Mouse (Mus musculus) hindbrain, embryonic 16.5 days (tissue): ENCODE measurements around the gene Dock11. TPM values are rescaled to one million over a fixed set of nuclear protein-coding genes. Genes with fewer than 3 reads are reported as not detected.

Experiments used
- ATAC-seq: fragments of 200-750 bp; cut with Nextera tagmentation; 2 replicates; pipeline ENCODE4 v1.8.0; 2017; ENCODE audit warnings: moderate TSS enrichment, moderate library complexity
- H3K27ac ChIP-seq: fragments of 300-500 bp; sonication (generic); 2 replicates; pipeline ENCODE4 v1.5.1; 2014; ENCODE audit warnings: low read depth, mild to moderate bottlenecking, control low read depth, low read length, moderate library complexity
- H3K27me3 ChIP-seq: fragments of 300-500 bp; sonication (generic); replicated peaks from 2 replicates; pipeline ENCODE4 v1.6.1; 2014; ENCODE audit warnings: low read length; ENCODE audit not compliant: control insufficient read depth, insufficient read depth
- H3K36me3 ChIP-seq: fragments of 300-500 bp; sonication (generic); 2 replicates; pipeline ENCODE4 v1.6.1; 2014; ENCODE audit warnings: mild to moderate bottlenecking, low read length, moderate library complexity, mixed read lengths; ENCODE audit not compliant: control insufficient read depth, insufficient read depth
- H3K4me1 ChIP-seq: fragments of 300-500 bp; sonication (generic); 2 replicates; pipeline ENCODE4 v1.6.1; 2014; ENCODE audit warnings: low read depth, low read length; ENCODE audit not compliant: control insufficient read depth, insufficient read depth
- H3K4me2 ChIP-seq: fragments of 300-500 bp; sonication (generic); 2 replicates; pipeline ENCODE4 v1.6.1; 2014; ENCODE audit warnings: mild to moderate bottlenecking, low read length, control low read depth, moderate library complexity
- H3K4me3 ChIP-seq: fragments of 300-500 bp; sonication (generic); 2 replicates; pipeline ENCODE4 v1.5.1; 2014; ENCODE audit warnings: mild to moderate bottlenecking, low read length, control low read depth, moderate library complexity
- H3K9ac ChIP-seq: fragments of 300-500 bp; sonication (generic); 2 replicates; pipeline ENCODE4 v1.6.1; 2014; ENCODE audit warnings: low read depth, mild to moderate bottlenecking, control low read depth, low read length, moderate library complexity
- H3K9me3 ChIP-seq: fragments of 300-500 bp; sonication (generic); 2 replicates; pipeline ENCODE4 v1.6.1; 2014; ENCODE audit warnings: mild to moderate bottlenecking, low read length, moderate library complexity; ENCODE audit not compliant: control insufficient read depth
- WGBS: fragments of 180-500 bp; shearing (Covaris S2); extraction: QIAGEN DNeasy Blood & Tissue Kit; methylation state at CpG from one replicate; pipeline ENCODE4 v1.1.7; 2014; 5-methylcytosine and 5-hydroxymethylcytosine counted together
- polyA plus RNA-seq: library from polyadenylated mRNA; unstranded; fragments of >200 nt; fragmentation: Nextera tagmentation; extraction: Ambion mirVana; gene quantifications from 2 replicates; pipeline ENCODE4 v1.2.1, GENCODE M21; 2015

Dock11 gene
- polyA plus RNA-seq, 1 experiment from 2014 or later: 9.9 TPM

GRCm38 (mm10) chrX:35904352-35904751 lies 15.7 kb downstream of the Dock11 start:
- 73% methylated on average over 7 of the region's 7 CpGs for WGBS
- Histone ChIP-seq H3K27ac (no peak overlapping the region), H3K9ac (no peak overlapping the region), H3K4me3 (no peak overlapping the region), H3K36me3 (no peaks in the 10 kb centered on the region), H3K27me3 (no peaks in the 10 kb centered on the region), H3K4me2 (no peak overlapping the region), H3K4me1 (no peaks in the 10 kb centered on the region), H3K9me3 (no peaks in the 10 kb centered on the region)
- no peak for ATAC-seq

- WGBS: 75% methylated on average over 4 of the region's 4 CpGs
- no peaks in the 10 kb centered on the region for H3K9me3 ChIP-seq
- ATAC-seq: no peak
Observed at GRCm38 (mm10) chrX:35906696-35907330, 18.2 kb downstream of the Dock11 start.

DNA sequence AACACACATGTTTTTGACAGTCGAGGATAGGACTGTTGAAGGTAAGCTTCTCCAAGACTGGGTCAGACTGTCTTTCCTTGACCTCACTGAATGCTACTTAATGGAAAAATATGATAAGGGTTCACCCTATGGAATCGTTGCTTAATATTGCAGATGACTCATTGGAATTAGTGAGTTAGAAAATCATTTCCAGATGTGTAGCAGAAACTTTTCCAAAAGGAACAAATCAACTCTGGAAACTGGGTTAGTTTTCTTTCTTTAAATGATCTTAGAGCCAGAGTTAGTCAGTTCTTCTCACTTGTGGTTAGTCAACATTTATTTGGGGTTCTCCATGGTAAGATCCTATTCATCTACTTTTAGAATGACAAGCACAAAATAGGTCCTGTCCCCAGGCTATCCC lies 30.9 kb downstream of the Dock11 start:
- 89% methylated on average over 2 of the region's 2 CpGs for WGBS
- no peak overlapping the region for H3K4me3 ChIP-seq
- no peaks in the 10 kb centered on the region for H3K36me3 ChIP-seq
- no peak for ATAC-seq
- no peak overlapping the region for H3K27ac ChIP-seq
- H3K4me2 ChIP-seq: no peak overlapping the region
- no peaks in the 10 kb centered on the region for H3K9me3 ChIP-seq
- H3K27me3 ChIP-seq: no peaks in the 10 kb centered on the region
- H3K9ac ChIP-seq: no peak overlapping the region
- no peaks in the 10 kb centered on the region for H3K4me1 ChIP-seq

More at GRCm38 (mm10) chrX:35906696-35907330, 18.2 kb downstream of the Dock11 start:
- H3K36me3 ChIP-seq: no peaks in the 10 kb centered on the region
- H3K4me1 ChIP-seq: no peaks in the 10 kb centered on the region
- no peaks in the 10 kb centered on the region for H3K27me3 ChIP-seq
- H3K4me3 ChIP-seq: no peak overlapping the region
- H3K9ac ChIP-seq: no peak overlapping the region
- no peak overlapping the region for H3K4me2 ChIP-seq
- H3K27ac ChIP-seq: no peak overlapping the region

GRCm38 (mm10) chrX:35920096-35920607 lies 31.5 kb downstream of the Dock11 start:
- Histone ChIP-seq H3K4me2 (no peak overlapping the region), H3K9ac (no peak overlapping the region), H3K4me1 (no peaks in the 10 kb centered on the region), H3K4me3 (no peak overlapping the region), H3K36me3 (no peaks in the 10 kb centered on the region), H3K9me3 (no peaks in the 10 kb centered on the region), H3K27ac (no peak overlapping the region), H3K27me3 (no peaks in the 10 kb centered on the region)
- ATAC-seq: no peak
- WGBS: 90% methylated on average over 3 of the region's 3 CpGs

DNA sequence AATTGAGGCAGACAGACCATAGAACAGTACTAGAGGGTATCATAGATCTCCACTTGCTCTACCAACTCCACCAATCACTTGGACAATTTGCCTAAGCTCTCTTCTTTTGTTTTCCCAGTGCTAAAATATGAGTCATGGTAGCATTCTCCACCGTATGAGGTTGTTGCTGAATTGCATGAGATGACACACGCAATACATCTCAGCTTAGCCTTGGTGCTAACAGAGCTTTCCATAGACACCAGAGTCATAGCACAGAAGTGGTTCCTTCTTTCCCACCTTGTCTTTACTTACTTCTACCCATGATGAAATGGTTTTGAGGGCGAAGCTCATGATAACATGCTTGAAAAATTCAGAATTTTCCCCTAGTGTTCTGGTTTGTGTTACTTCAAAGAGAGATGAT lies 33.3 kb downstream of the Dock11 start:
- Histone ChIP-seq H3K9me3 (no peaks in the 10 kb centered on the region), H3K27me3 (no peaks in the 10 kb centered on the region), H3K9ac (no peak overlapping the region), H3K27ac (no peak overlapping the region), H3K4me1 (no peaks in the 10 kb centered on the region), H3K4me2 (no peak overlapping the region), H3K36me3 (no peaks in the 10 kb centered on the region), H3K4me3 (no peak overlapping the region)
- no peak for ATAC-seq
- whole genome bisulfite sequencing: 90% methylated on average over 3 of the region's 3 CpGs

- ATAC-seq: no peak
- no peaks in the 10 kb centered on the region for H3K9me3 ChIP-seq
- no peak overlapping the region for H3K27ac ChIP-seq
- 64% methylated on average over 1 of the region's 1 CpGs for WGBS
- no peak overlapping the region for H3K9ac ChIP-seq
- no peak overlapping the region for H3K4me2 ChIP-seq
- no peaks in the 10 kb centered on the region for H3K27me3 ChIP-seq
- H3K4me3 ChIP-seq: no peak overlapping the region
- H3K4me1 ChIP-seq: no peaks in the 10 kb centered on the region
- H3K36me3 ChIP-seq: no peaks in the 10 kb centered on the region
Observed at GRCm38 (mm10) chrX:35924705-35925264, 36.2 kb downstream of the Dock11 start.

DNA sequence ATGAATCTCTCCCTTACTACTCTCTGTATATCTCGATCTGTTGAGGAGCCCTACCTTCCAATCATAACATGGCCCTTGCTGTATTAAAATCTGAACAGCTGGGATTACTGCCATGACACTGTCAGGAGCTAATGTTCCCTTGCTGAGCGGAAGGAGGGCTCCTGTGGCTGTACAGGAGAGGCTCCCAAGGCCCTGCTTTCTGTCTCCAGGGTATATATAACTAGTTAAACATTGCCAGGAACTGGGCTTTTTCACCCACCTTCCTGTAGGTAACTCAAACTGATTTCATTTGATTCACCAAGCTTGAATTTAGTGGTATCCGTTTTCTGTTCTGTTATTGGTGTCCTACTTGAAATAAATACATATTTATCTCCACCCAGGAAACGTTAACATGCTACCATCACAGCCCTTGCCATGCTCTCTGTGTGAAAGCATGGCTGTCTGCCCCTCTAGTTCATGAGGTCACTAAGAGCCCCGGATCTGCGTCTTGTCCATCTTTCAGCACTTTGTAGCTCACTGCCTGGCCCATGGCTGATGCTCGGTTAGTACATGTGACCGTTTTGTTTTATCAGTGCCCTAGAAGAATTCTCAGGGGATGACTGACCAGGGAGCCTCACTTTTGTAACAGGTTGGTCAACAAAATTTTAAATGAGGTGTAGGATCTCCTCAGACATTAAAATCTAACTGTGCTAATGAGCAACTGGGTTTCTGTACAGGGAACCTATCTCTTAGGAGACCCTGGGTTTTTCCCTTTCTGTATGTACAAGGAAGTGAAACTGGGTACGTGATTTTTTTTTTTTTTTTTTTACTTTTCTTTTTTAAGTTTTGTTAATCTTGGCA lies 41.7 kb downstream of the Dock11 start:
- Histone ChIP-seq H3K27me3 (no peaks in the 10 kb centered on the region), H3K4me1 (no peaks in the 10 kb centered on the region), H3K9me3 (no peaks in the 10 kb centered on the region), H3K4me3 (no peak overlapping the region), H3K4me2 (no peak overlapping the region), H3K9ac (no peak overlapping the region), H3K27ac (no peak overlapping the region), H3K36me3 (no peaks in the 10 kb centered on the region)
- ATAC-seq: no peak
- 83% methylated on average over 9 of the region's 9 CpGs for WGBS

DNA sequence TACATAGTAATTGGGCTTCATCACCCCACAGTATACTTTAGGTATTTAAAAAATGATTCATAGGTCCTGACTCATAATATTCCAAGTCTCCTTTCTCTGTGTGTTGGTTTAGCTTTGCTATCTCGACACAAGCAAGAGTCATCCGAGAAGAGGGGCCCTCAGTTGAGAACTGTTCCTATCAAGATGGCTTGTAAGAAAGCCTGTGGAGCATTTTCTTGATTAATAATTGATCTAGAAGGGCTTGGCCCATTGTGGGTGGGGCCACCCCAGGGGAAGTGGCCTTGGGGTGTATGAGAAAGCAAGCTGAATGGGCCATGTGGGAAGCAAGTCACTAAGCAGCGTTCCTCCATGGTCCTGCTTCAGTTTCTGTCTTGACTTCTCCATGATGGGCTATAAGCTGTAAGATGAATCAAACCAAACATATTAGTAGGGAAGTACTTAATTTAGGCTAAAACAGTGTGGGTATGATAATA lies 42.3 kb downstream of the Dock11 start:
- no peaks in the 10 kb centered on the region for H3K27me3 ChIP-seq
- ATAC-seq: no peak
- no peak overlapping the region for H3K9ac ChIP-seq
- H3K36me3 ChIP-seq: no peaks in the 10 kb centered on the region
- no peaks in the 10 kb centered on the region for H3K9me3 ChIP-seq
- WGBS: 78% methylated on average over 3 of the region's 3 CpGs
- H3K4me3 ChIP-seq: no peak overlapping the region
- H3K4me1 ChIP-seq: no peaks in the 10 kb centered on the region
- no peak overlapping the region for H3K27ac ChIP-seq
- H3K4me2 ChIP-seq: no peak overlapping the region

GRCm38 (mm10) chrX:35931945-35932344 lies 43.3 kb downstream of the Dock11 start:
- no peak for ATAC-seq
- Histone ChIP-seq H3K4me1 (no peaks in the 10 kb centered on the region), H3K27me3 (no peaks in the 10 kb centered on the region), H3K4me3 (no peak overlapping the region), H3K36me3 (no peaks in the 10 kb centered on the region), H3K9me3 (no peaks in the 10 kb centered on the region), H3K27ac (no peak overlapping the region), H3K9ac (no peak overlapping the region), H3K4me2 (no peak overlapping the region)
- 62% methylated on average over 1 of the region's 1 CpGs for WGBS
